Mouse (Mus musculus): Measurements from ENCODE around the gene Slc22a21. TPM values are rescaled to one million over a fixed set of nuclear protein-coding genes. Genes with fewer than 3 reads are reported as not detected.

Slc22a21 gene
- polyA plus RNA-seq, 1 experiment from 2014 or later = 2.6 TPM

DNA sequence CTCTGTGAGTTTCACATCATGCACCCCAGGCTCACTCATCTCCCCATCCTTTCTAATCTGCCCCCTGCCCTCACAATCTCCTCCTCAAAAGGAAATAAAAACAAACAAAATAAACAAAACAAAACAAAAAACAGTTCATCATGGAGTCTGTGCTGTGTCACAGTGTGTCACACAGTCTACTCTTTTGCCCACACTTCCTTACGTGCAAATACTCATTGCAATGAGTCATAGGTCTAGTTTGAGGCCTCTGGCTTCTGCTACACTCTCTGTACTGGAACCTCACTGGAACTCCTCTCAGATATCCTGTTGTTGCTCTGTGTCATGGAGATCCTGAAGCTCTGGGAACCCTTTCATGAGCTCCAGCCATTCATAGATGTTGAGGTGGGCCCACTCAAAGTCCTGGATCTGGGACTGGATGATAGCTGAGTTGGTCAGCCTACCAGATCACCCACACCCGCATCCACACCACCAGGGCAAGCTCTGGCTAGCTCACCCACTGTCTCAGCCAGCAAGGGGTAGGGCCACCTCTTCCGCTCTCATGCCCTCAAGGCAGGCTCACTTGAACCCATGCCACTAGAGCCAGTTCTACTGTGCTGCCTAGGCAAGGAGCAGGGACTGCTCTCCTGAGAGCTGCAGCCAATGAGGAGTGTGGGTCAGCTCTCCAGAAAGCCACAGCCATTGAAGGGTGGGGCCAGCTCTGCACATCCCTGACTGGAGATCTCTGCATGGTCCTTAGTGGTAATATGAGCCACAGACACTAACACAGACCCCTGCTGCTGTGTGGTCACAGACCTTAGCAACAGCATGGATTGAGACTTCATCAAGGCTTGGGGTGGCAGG, 39.0 kb upstream of the Slc22a21 start:
- Histone ChIP-seq H3K4me1 (ENCODE audit: control insufficient read depth, insufficient read depth, low read length) (no peaks in the 10 kb centered on the region), H3K27ac (replicated peaks; ENCODE audit: low read depth, low read length) (no peak overlapping the region), H3K9me3 (ENCODE audit: control insufficient read depth, low read length) (no peaks in the 10 kb centered on the region), H3K36me3 (ENCODE audit: control insufficient read depth, insufficient read depth, low read length) (no peaks in the 10 kb centered on the region; the same call in 1 of the 2 replicates), H3K27me3 (ENCODE audit: control insufficient read depth, insufficient read depth, low read length) (no peaks in the 10 kb centered on the region), H3K4me3 (ENCODE audit: low read depth, low read length) (no peak overlapping the region), H3K9ac (ENCODE audit: low read length) (no peak overlapping the region), H3K4me2 (ENCODE audit: low read depth, severe bottlenecking) (no peak overlapping the region)
- no peak for ATAC-seq (ENCODE audit: insufficient number of reproducible peaks, low FRiP score, low TSS enrichment, low read depth)
- WGBS = 82% methylated on average over 3 of the region's 3 CpGs
- no peak for DNase-seq (ENCODE audit: low spot score)

GRCm38 (mm10) chr11:54017596-54017995, 37.5 kb upstream of the Slc22a21 start:
- no peak for ATAC-seq (ENCODE audit: insufficient number of reproducible peaks, low FRiP score, low TSS enrichment, low read depth)
- no peaks in the 10 kb centered on the region for H3K4me1 ChIP-seq (ENCODE audit: control insufficient read depth, insufficient read depth, low read length)
- no peaks in the 10 kb centered on the region for H3K27me3 ChIP-seq (ENCODE audit: control insufficient read depth, insufficient read depth, low read length)
- DNase-seq (ENCODE audit: low spot score) = no peak
- H3K36me3 ChIP-seq (ENCODE audit: control insufficient read depth, insufficient read depth, low read length) = no peaks in the 10 kb centered on the region
- H3K9me3 ChIP-seq (ENCODE audit: control insufficient read depth, low read length) = no peaks in the 10 kb centered on the region
- 83% methylated on average over 4 of the region's 4 CpGs for WGBS
- no peak overlapping the region for H3K4me3 ChIP-seq (ENCODE audit: low read depth, low read length)
- no peak overlapping the region for H3K4me2 ChIP-seq (ENCODE audit: low read depth, severe bottlenecking)
- no peak overlapping the region for H3K27ac ChIP-seq (replicated peaks; ENCODE audit: low read depth, low read length)
- H3K9ac ChIP-seq (ENCODE audit: low read length) = no peak overlapping the region

- H3K27me3 ChIP-seq (ENCODE audit: control insufficient read depth, insufficient read depth, low read length) = no peaks in the 10 kb centered on the region
- no peak overlapping the region for H3K9ac ChIP-seq (ENCODE audit: low read length)
- ATAC-seq (ENCODE audit: insufficient number of reproducible peaks, low FRiP score, low TSS enrichment, low read depth) (no peak), DNase-seq (ENCODE audit: low spot score) (no peak)
- no peaks in the 10 kb centered on the region for H3K36me3 ChIP-seq (ENCODE audit: control insufficient read depth, insufficient read depth, low read length)
- H3K27ac ChIP-seq (replicated peaks; ENCODE audit: low read depth, low read length) = no peak overlapping the region
- no peak overlapping the region for H3K4me2 ChIP-seq (ENCODE audit: low read depth, severe bottlenecking)
- WGBS = 64% methylated on average over 8 of the region's 8 CpGs
- H3K4me3 ChIP-seq (ENCODE audit: low read depth, low read length) = no peak overlapping the region
- H3K4me1 ChIP-seq (ENCODE audit: control insufficient read depth, insufficient read depth, low read length) = no peaks in the 10 kb centered on the region
- H3K9me3 ChIP-seq (ENCODE audit: control insufficient read depth, low read length) = no peaks in the 10 kb centered on the region
Observed at GRCm38 (mm10) chr11:54016051-54016450, 35.9 kb upstream of the Slc22a21 start.

- Histone ChIP-seq H3K4me1 (ENCODE audit: control insufficient read depth, insufficient read depth, low read length) (no peaks in the 10 kb centered on the region; the same call in 1 of the 2 replicates), H3K27ac (replicated peaks; ENCODE audit: low read depth, low read length) (no peak overlapping the region), H3K27me3 (ENCODE audit: control insufficient read depth, insufficient read depth, low read length) (no peaks in the 10 kb centered on the region), H3K4me2 (ENCODE audit: low read depth, severe bottlenecking) (no peak overlapping the region), H3K36me3 (ENCODE audit: control insufficient read depth, insufficient read depth, low read length) (no peaks in the 10 kb centered on the region), H3K4me3 (ENCODE audit: low read depth, low read length) (no peak overlapping the region), H3K9me3 (ENCODE audit: control insufficient read depth, low read length) (no peaks in the 10 kb centered on the region), H3K9ac (ENCODE audit: low read length) (no peak overlapping the region)
- ATAC-seq (ENCODE audit: insufficient number of reproducible peaks, low FRiP score, low TSS enrichment, low read depth) (no peak), DNase-seq (ENCODE audit: low spot score) (no peak)
- 84% methylated on average over 5 of the region's 5 CpGs for WGBS
Observed at GRCm38 (mm10) chr11:54012961-54013360, 32.8 kb upstream of the Slc22a21 start.

- DNase-seq (ENCODE audit: low spot score) (no peak), ATAC-seq (ENCODE audit: insufficient number of reproducible peaks, low FRiP score, low TSS enrichment, low read depth) (no peak)
- Histone ChIP-seq H3K27me3 (ENCODE audit: control insufficient read depth, insufficient read depth, low read length) (no peaks in the 10 kb centered on the region), H3K4me1 (ENCODE audit: control insufficient read depth, insufficient read depth, low read length) (no peaks in the 10 kb centered on the region; the same call in 1 of the 2 replicates), H3K4me2 (ENCODE audit: low read depth, severe bottlenecking) (no peak overlapping the region), H3K9ac (ENCODE audit: low read length) (no peak overlapping the region), H3K36me3 (ENCODE audit: control insufficient read depth, insufficient read depth, low read length) (no peaks in the 10 kb centered on the region), H3K9me3 (ENCODE audit: control insufficient read depth, low read length) (no peaks in the 10 kb centered on the region), H3K27ac (replicated peaks; ENCODE audit: low read depth, low read length) (no peak overlapping the region), H3K4me3 (ENCODE audit: low read depth, low read length) (no peak overlapping the region)
- WGBS = 92% methylated on average over 2 of the region's 2 CpGs
Observed at GRCm38 (mm10) chr11:54011255-54011654, 31.1 kb upstream of the Slc22a21 start.

- WGBS = 63% methylated on average over 10 of the region's 10 CpGs
- Histone ChIP-seq H3K9me3 (ENCODE audit: control insufficient read depth, low read length) (no peaks in the 10 kb centered on the region), H3K9ac (ENCODE audit: low read length) (no peak overlapping the region), H3K27me3 (ENCODE audit: control insufficient read depth, insufficient read depth, low read length) (no peaks in the 10 kb centered on the region), H3K36me3 (ENCODE audit: control insufficient read depth, insufficient read depth, low read length) (no peaks in the 10 kb centered on the region), H3K4me3 (ENCODE audit: low read depth, low read length) (no peak overlapping the region), H3K4me1 (ENCODE audit: control insufficient read depth, insufficient read depth, low read length) (no peaks in the 10 kb centered on the region; the same call in 1 of the 2 replicates), H3K4me2 (ENCODE audit: low read depth, severe bottlenecking) (no peak overlapping the region), H3K27ac (replicated peaks; ENCODE audit: low read depth, low read length) (no peak overlapping the region)
- peak; percentile 27 for DNase-seq (ENCODE audit: low spot score)
- ATAC-seq (ENCODE audit: insufficient number of reproducible peaks, low FRiP score, low TSS enrichment, low read depth) = no peak
Observed at GRCm38 (mm10) chr11:54008416-54008920, 28.3 kb upstream of the Slc22a21 start.

DNA sequence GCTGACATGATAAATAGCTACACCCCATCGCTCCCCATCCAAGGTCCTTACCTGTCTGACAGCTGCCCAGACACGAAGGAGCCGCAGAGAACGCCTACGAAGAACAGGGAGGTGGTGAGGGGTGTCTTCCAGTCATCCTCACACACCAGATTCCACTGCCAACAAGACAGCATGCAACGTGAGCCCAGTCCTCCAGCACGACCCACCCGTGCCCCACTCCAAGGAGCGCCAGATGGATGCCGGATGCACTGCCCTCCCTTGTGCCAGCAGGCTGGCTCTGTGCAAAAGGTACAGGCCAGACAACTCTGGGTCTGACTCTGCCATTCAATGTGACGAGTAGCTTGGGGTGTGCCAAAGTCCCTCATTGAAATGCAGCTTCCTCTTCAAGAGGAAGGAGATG, 27.6 kb upstream of the Slc22a21 start:
- Histone ChIP-seq H3K36me3 (ENCODE audit: control insufficient read depth, insufficient read depth, low read length) (no peaks in the 10 kb centered on the region), H3K27me3 (ENCODE audit: control insufficient read depth, insufficient read depth, low read length) (no peaks in the 10 kb centered on the region), H3K27ac (replicated peaks; ENCODE audit: low read depth, low read length) (no peak overlapping the region), H3K9me3 (ENCODE audit: control insufficient read depth, low read length) (no peaks in the 10 kb centered on the region), H3K9ac (ENCODE audit: low read length) (no peak overlapping the region), H3K4me1 (ENCODE audit: control insufficient read depth, insufficient read depth, low read length) (no peaks in the 10 kb centered on the region; the same call in 1 of the 2 replicates), H3K4me2 (ENCODE audit: low read depth, severe bottlenecking) (no peak overlapping the region), H3K4me3 (ENCODE audit: low read depth, low read length) (no peak overlapping the region)
- ATAC-seq (ENCODE audit: insufficient number of reproducible peaks, low FRiP score, low TSS enrichment, low read depth) = no peak
- DNase-seq (ENCODE audit: low spot score) = no peak
- 87% methylated on average over 11 of the region's 11 CpGs for WGBS

DNA sequence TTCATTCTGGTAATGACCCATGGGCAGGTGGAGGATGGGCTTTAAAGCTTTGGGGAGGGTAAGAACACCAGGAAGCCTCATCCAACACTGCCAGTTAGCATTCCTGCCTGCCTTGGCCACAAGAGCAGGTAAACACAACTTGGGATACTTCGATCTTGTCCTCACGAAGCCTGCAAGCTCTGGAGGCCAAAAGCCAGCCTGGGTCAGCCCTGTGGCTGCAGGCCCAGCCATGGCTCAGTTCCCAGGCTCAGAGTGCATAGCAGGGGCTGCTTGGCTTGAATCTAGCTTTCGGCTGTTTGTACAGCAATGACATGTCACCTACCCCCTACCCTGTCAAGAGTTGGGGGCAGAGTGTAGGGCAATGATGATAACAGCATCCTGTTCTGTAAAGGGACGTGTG, 26.8 kb upstream of the Slc22a21 start:
- H3K36me3 ChIP-seq (ENCODE audit: control insufficient read depth, insufficient read depth, low read length) = no peaks in the 10 kb centered on the region
- 63% methylated on average over 4 of the region's 4 CpGs for WGBS
- no peak overlapping the region for H3K9ac ChIP-seq (ENCODE audit: low read length)
- H3K27me3 ChIP-seq (ENCODE audit: control insufficient read depth, insufficient read depth, low read length) = no peaks in the 10 kb centered on the region
- no peak overlapping the region for H3K4me3 ChIP-seq (ENCODE audit: low read depth, low read length)
- H3K4me1 ChIP-seq (ENCODE audit: control insufficient read depth, insufficient read depth, low read length) = no peaks in the 10 kb centered on the region; the same call in 1 of the 2 replicates
- no peak overlapping the region for H3K27ac ChIP-seq (replicated peaks; ENCODE audit: low read depth, low read length)
- H3K4me2 ChIP-seq (ENCODE audit: low read depth, severe bottlenecking) = no peak overlapping the region
- no peaks in the 10 kb centered on the region for H3K9me3 ChIP-seq (ENCODE audit: control insufficient read depth, low read length)
- ATAC-seq (ENCODE audit: insufficient number of reproducible peaks, low FRiP score, low TSS enrichment, low read depth) (no peak), DNase-seq (ENCODE audit: low spot score) (no peak)

Data from limb, embryonic 11.5 days (tissue).